Mouse (Mus musculus): ENCODE measurements around the gene Foxd4. TPM values are rescaled to one million over a fixed set of nuclear protein-coding genes. Genes with fewer than 3 reads are reported as not detected.
A peak's percentile ranks its signal among the peaks of the same experiment; 100 is the strongest.

The Foxd4 gene
- polyA plus RNA-seq, 1 experiment from 2014 or later: not detected

DNA sequence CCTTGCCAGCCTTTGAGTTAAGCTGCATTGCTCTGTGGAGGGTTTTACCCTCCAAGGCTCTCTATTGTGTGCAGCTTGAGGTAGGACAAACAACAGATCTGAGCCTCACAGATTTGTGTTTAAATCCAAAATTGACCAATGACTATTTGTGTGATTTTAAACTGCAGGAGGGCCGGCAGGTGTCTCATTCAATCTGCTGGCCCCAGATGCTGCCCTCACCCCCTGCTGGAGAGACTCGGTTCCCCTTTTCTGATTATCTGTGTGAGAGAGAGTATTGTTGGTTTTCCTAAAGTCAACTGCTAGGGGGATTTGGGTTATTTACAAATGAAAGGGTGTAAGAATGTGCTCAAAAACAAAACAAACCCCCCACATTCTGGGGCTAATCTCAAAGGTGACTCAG is 1.3 kb upstream of the Foxd4 start:
- Histone ChIP-seq H3K36me3 (ENCODE audit: control insufficient read depth, insufficient read depth, low read length) (no peaks in the 10 kb centered on the region), H3K4me2 (ENCODE audit: low read depth, low read length) (no peak overlapping the region), H3K27ac (replicated peaks; ENCODE audit: low read depth, low read length) (no peak overlapping the region), H3K4me1 (ENCODE audit: control insufficient read depth, insufficient read depth, low read length) (peaks cover 6% of the 10 kb centered on the region; the same call in 1 of the 2 replicates), H3K27me3 (replicated peaks; ENCODE audit: control insufficient read depth, insufficient read depth, low read length) (peaks cover 82% of the 10 kb centered on the region), H3K9ac (ENCODE audit: low read depth, low read length) (no peak overlapping the region), H3K4me3 (ENCODE audit: low read depth, low read length) (no peak overlapping the region), H3K9me3 (ENCODE audit: control insufficient read depth, low read length) (no peaks in the 10 kb centered on the region)
- no peak for DNase-seq (ENCODE audit: low spot score)
- no peak for ATAC-seq (ENCODE audit: low read depth)
- 3% methylated on average over 2 of the region's 2 CpGs for WGBS

DNA sequence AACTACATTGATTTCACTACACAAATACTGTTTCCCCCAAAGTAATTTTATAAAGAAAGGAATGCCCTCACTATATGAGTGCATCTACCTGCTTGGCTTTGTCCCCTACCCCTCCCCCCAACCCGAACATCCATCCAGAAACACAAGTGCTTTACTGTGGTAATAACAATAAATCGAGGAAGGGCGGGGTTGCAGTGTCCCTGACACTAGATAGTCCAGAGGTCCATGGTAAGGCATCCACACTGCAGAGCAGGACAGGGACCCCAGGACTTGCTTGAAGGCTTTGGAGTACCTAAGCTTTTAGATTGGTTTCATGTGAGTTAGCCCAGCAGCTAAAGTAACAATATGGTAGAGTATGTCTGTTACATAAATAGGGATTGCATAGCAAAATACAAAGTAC is 669 bp upstream of the Foxd4 start:
- no peak overlapping the region for H3K4me2 ChIP-seq (ENCODE audit: low read depth, low read length)
- H3K9ac ChIP-seq (ENCODE audit: low read depth, low read length): no peak overlapping the region
- no peaks in the 10 kb centered on the region for H3K36me3 ChIP-seq (ENCODE audit: control insufficient read depth, insufficient read depth, low read length)
- no peak overlapping the region for H3K4me3 ChIP-seq (ENCODE audit: low read depth, low read length)
- H3K4me1 ChIP-seq (ENCODE audit: control insufficient read depth, insufficient read depth, low read length): peaks cover 6% of the 10 kb centered on the region; the same call in 1 of the 2 replicates
- no peak for ATAC-seq (ENCODE audit: low read depth)
- 4% methylated on average over 3 of the region's 3 CpGs for WGBS
- H3K27me3 ChIP-seq (replicated peaks; ENCODE audit: control insufficient read depth, insufficient read depth, low read length): peaks cover 88% of the 10 kb centered on the region
- no peak for DNase-seq (ENCODE audit: low spot score)
- no peaks in the 10 kb centered on the region for H3K9me3 ChIP-seq (ENCODE audit: control insufficient read depth, low read length)
- H3K27ac ChIP-seq (replicated peaks; ENCODE audit: low read depth, low read length): no peak overlapping the region

DNA sequence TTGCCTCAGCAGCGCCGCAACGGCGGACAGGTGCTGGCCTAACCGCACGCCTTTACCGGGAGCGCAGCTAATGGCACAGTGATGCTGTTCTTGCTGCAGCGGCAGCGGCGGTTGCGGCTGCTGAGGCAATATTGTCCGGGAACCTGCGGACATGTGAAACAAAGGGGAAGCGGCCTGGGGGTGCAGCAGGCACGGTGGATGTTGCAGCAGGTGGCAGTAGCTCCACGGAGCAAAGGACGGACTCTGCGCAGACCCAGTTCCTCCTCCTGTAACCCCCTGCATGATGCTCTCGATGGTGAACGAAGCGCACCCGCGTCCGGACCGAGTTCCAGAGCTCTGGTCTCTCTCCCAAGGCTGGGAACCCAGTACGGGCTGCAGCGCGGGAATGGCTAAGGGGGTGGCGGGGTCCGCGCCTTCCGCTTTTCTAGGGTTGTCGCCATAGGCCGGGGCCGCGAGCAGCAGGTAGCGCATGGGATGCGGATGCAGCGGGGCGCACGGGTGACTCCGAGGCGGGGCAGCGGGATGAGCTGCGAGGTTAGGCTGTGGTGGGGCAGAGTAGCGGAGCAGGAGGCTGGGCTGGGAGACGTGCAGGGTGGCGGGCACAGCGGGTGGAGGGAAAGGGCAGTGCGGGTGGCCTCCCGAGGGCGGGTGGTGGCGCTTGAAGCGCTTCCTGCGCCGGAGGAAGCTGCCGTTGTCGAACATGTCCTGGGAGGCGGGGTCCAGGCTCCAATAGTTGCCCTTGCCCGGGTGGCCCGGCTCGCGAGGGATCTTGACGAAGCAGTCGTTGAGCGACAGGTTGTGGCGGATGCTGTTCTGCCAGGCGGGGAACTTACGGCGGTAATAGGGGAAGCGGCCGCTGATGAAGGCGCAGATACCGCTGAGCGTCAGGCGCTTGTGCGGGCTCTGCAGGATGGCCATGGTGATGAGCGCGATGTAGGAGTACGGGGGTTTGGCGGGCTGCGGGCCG is 1.1 kb downstream of the Foxd4 start:
- Histone ChIP-seq H3K9me3 (ENCODE audit: control insufficient read depth, low read length) (no peaks in the 10 kb centered on the region), H3K27ac (replicated peaks; ENCODE audit: low read depth, low read length) (no peak overlapping the region), H3K9ac (ENCODE audit: low read depth, low read length) (no peak overlapping the region), H3K36me3 (ENCODE audit: control insufficient read depth, insufficient read depth, low read length) (no peaks in the 10 kb centered on the region), H3K4me2 (ENCODE audit: low read depth, low read length) (peak overlapping the region; percentile 65), H3K4me1 (ENCODE audit: control insufficient read depth, insufficient read depth, low read length) (peaks cover 6% of the 10 kb centered on the region; the same call in 1 of the 2 replicates), H3K4me3 (ENCODE audit: low read depth, low read length) (peak overlapping the region; percentile 41), H3K27me3 (replicated peaks; ENCODE audit: control insufficient read depth, insufficient read depth, low read length) (peaks cover 91% of the 10 kb centered on the region)
- ATAC-seq (ENCODE audit: low read depth): 0 out of 2 replicates have a peak, but pooled peaks have one; percentile 23
- DNase-seq (ENCODE audit: low spot score): no peak
- WGBS: under 1% methylated on average over 53 of the region's 84 CpGs

DNA sequence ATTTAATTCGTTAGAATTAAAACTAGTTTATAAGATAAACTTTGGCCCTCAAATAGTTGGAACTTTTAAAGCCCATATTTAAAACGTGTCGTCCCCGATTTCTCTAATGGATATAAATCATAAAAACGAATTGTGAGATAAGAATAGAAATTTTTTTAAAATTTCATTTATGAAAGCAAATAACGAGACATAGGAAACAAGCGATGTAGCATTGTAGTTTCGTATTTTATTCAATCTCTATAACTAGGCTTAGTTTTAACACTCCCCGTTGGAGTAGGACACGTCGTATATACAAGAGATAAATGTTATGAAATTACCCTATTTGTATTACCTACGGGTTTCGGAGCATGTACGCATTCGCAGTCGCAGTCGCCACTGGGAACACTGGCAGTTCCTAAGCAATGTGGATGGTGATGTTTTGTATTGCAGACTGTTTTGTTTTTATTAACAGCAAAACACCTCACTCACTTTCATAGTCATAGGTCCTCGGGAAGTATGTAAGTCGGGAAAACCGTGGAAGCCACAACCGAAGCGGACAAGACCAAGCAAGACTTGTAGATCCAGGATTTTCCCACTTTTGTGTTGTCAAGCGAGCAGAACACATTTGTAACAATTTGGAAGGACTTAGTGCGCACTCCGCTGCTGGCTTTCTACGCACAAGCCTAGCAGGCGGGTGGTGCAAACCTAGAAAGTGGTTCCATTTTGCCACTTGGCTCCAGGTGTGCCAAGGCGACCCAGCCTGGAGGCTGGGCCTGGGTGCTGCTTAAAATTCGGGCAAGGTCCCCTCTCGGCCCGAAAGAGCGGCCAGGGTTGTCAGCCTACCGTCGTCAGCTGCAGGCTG is 2.0 kb downstream of the Foxd4 start:
- Histone ChIP-seq H3K9ac (ENCODE audit: low read depth, low read length) (no peak overlapping the region), H3K27ac (replicated peaks; ENCODE audit: low read depth, low read length) (no peak overlapping the region), H3K4me2 (ENCODE audit: low read depth, low read length) (peak overlapping the region; percentile 65; the same call in 1 of the 2 replicates), H3K4me3 (ENCODE audit: low read depth, low read length) (peak overlapping the region; percentile 41), H3K9me3 (ENCODE audit: control insufficient read depth, low read length) (no peaks in the 10 kb centered on the region), H3K36me3 (ENCODE audit: control insufficient read depth, insufficient read depth, low read length) (no peaks in the 10 kb centered on the region), H3K27me3 (replicated peaks; ENCODE audit: control insufficient read depth, insufficient read depth, low read length) (peaks cover 88% of the 10 kb centered on the region), H3K4me1 (ENCODE audit: control insufficient read depth, insufficient read depth, low read length) (peaks cover 6% of the 10 kb centered on the region; the same call in 1 of the 2 replicates)
- DNase-seq (ENCODE audit: low spot score): no peak
- WGBS: 5% methylated on average over 34 of the region's 34 CpGs
- ATAC-seq (ENCODE audit: low read depth): no peak

DNA sequence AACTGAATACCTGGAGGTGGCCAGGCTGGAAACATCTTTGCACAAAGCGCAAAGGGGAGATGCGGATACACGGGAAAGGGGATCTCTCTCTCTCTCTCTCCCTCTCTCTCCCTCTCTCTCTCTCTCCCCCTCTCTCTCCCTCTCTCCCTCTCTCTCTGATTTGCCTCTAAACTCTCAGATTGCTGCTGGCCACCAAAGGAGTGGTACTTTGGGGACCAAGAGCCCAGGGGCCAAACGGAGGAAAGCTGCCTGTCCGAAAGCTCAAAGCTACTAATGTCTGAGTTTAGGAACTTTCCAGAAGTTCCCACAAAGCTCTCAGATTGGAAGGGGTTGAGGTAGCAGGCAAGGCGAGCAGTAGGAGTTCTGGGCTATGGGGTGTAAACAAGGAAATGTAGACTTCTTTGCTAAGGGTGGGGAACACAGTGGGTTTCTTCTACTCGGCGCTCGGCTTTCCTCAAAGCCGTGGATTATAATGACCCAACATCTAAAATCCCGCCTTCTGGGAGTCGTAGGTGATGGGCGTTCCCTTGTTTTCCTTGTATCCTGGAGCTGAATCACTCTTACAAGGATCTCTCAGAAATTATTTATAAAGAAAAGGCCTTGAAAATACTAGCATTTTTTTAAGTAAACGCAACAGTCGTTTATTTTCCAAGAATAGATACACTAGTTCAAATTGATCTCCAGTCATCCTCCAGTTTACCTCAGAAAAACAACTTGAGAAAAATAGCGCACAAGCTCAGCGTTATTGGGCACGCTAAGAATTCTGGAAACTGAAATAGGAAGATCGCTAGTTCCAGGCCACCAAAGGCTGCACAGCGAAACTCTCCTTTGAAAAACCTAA is 2.9 kb downstream of the Foxd4 start:
- Histone ChIP-seq H3K9ac (ENCODE audit: low read depth, low read length) (no peak overlapping the region), H3K36me3 (ENCODE audit: control insufficient read depth, insufficient read depth, low read length) (no peaks in the 10 kb centered on the region), H3K27ac (replicated peaks; ENCODE audit: low read depth, low read length) (no peak overlapping the region), H3K4me1 (ENCODE audit: control insufficient read depth, insufficient read depth, low read length) (peaks cover 6% of the 10 kb centered on the region; the same call in 1 of the 2 replicates), H3K27me3 (replicated peaks; ENCODE audit: control insufficient read depth, insufficient read depth, low read length) (peaks cover 79% of the 10 kb centered on the region), H3K9me3 (ENCODE audit: control insufficient read depth, low read length) (no peaks in the 10 kb centered on the region), H3K4me3 (ENCODE audit: low read depth, low read length) (no peak overlapping the region; the same call in 1 of the 2 replicates), H3K4me2 (ENCODE audit: low read depth, low read length) (peak overlapping the region; percentile 41; the same call in 1 of the 2 replicates)
- WGBS: 2% methylated on average over 20 of the region's 20 CpGs
- ATAC-seq (ENCODE audit: low read depth) (no peak), DNase-seq (ENCODE audit: low spot score) (no peak)

DNA sequence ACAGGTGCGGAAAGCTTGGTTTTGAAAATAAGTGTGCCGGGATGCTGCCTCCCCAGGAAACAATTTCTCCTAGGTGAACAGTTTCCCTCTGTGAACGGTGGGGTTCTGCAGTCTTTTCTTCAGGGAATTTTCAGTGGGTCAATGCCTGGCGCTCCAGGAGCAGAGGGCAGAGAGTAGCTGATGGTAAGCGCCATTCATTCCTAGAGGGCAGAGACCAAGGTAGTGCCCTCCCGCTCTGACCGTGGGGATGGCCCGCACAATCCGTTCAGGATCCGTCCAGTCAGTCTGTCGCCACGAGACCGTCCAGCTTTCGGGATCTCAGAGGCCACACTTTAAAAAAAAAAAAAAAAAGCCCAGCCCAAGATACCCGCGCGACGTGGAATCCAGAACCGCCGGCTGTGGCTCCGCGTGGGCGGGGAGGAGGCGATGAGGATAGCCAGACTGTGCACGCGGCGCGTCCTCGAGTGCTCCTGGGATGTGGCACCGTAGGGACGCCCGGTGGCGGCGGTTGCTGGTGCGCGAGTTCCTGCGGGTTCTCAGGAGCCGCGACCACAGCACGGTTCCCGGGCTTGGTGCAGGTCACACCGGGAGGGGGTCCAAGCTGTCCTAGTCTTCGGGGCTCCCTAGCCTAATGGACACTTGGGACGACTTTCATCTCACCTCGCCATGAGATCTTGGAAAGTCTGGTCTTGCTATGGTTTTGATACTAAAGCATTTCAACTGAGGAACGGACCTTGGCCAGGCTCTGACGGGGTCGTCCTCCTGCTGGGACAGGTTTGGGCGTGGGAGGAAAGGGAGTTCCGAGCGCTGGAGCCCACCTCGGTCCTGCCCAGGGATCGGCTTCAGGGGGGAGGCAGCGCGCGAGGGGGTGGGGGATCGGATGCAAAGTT is 3.7 kb downstream of the Foxd4 start:
- H3K4me1 ChIP-seq (ENCODE audit: control insufficient read depth, insufficient read depth, low read length): peaks cover 6% of the 10 kb centered on the region; the same call in 1 of the 2 replicates
- 2% methylated on average over 57 of the region's 57 CpGs for WGBS
- no peaks in the 10 kb centered on the region for H3K36me3 ChIP-seq (ENCODE audit: control insufficient read depth, insufficient read depth, low read length)
- H3K27me3 ChIP-seq (replicated peaks; ENCODE audit: control insufficient read depth, insufficient read depth, low read length): peaks cover 70% of the 10 kb centered on the region
- H3K4me3 ChIP-seq (ENCODE audit: low read depth, low read length): peak overlapping the region; percentile 23
- H3K9me3 ChIP-seq (ENCODE audit: control insufficient read depth, low read length): no peaks in the 10 kb centered on the region
- ATAC-seq (ENCODE audit: low read depth) (peak; percentile 24; the same call in 1 of the 2 replicates), DNase-seq (ENCODE audit: low spot score) (no peak)
- no peak overlapping the region for H3K27ac ChIP-seq (replicated peaks; ENCODE audit: low read depth, low read length)
- no peak overlapping the region for H3K9ac ChIP-seq (ENCODE audit: low read depth, low read length)
- peak overlapping the region; percentile 41 for H3K4me2 ChIP-seq (ENCODE audit: low read depth, low read length)

DNA sequence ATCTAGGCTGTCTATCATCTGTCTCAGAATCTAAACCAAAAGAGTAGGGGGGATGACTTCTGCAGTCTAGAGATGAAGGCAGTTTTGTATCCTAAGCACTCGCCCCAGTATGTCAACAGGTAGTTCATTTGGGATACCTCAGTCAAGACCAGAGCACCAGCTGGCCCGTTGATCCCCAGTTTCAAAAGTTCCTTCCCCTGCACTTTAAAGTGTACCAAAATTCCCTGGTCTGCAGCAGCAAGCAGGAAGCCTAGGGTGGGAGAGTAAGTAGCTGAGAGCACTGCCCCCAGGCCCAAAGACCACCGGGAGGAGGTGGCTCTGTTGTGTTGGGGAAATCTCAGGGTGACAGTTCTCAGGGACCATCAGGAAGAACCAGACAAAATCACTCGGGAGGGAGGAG is 4.5 kb downstream of the Foxd4 start:
- peaks cover 63% of the 10 kb centered on the region for H3K27me3 ChIP-seq (replicated peaks; ENCODE audit: control insufficient read depth, insufficient read depth, low read length)
- H3K9me3 ChIP-seq (ENCODE audit: control insufficient read depth, low read length): no peaks in the 10 kb centered on the region
- H3K36me3 ChIP-seq (ENCODE audit: control insufficient read depth, insufficient read depth, low read length): no peaks in the 10 kb centered on the region
- H3K9ac ChIP-seq (ENCODE audit: low read depth, low read length): no peak overlapping the region
- H3K4me2 ChIP-seq (ENCODE audit: low read depth, low read length): no peak overlapping the region
- no peak overlapping the region for H3K4me3 ChIP-seq (ENCODE audit: low read depth, low read length)
- no peak overlapping the region for H3K27ac ChIP-seq (replicated peaks; ENCODE audit: low read depth, low read length)
- H3K4me1 ChIP-seq (ENCODE audit: control insufficient read depth, insufficient read depth, low read length): peaks cover 6% of the 10 kb centered on the region; the same call in 1 of the 2 replicates
- 15% methylated on average over 4 of the region's 4 CpGs for WGBS
- no peak for ATAC-seq (ENCODE audit: low read depth)
- DNase-seq (ENCODE audit: low spot score): no peak
